Mouse (Mus musculus) testis, adult 2 months (tissue): Measurements from ENCODE around the gene Tmem51. TPM values are rescaled to one million over a fixed set of nuclear protein-coding genes. Genes with fewer than 3 reads are reported as not detected.

Experiments used
- H3K27ac ChIP-seq: fragments of 200-500 bp; 2 replicates; pipeline ENCODE4 v1.5.1; 2012; ENCODE audit warnings: low read depth, low read length; ENCODE audit not compliant: control insufficient read depth, insufficient read depth
- H3K27me3 ChIP-seq: fragments of 200-500 bp; 2 replicates; pipeline ENCODE4 v1.6.1; 2012; ENCODE audit warnings: mild to moderate bottlenecking, low read length, moderate library complexity; ENCODE audit not compliant: control insufficient read depth, insufficient read depth
- H3K36me3 ChIP-seq: fragments of 200-500 bp; 2 replicates; pipeline ENCODE4 v1.6.1; 2012; ENCODE audit warnings: mild to moderate bottlenecking, low read length; ENCODE audit not compliant: control insufficient read depth, insufficient read depth
- H3K4me1 ChIP-seq: fragments of 200-500 bp; 2 replicates; pipeline ENCODE4 v1.6.1; 2012; ENCODE audit warnings: low read length; ENCODE audit not compliant: control insufficient read depth, insufficient read depth
- H3K4me3 ChIP-seq: fragments of 200-500 bp; 2 replicates; pipeline ENCODE4 v1.5.1; 2012; ENCODE audit warnings: low read depth, mild to moderate bottlenecking, low read length, moderate library complexity, mixed read lengths; ENCODE audit not compliant: control insufficient read depth
- CTCF ChIP-seq: fragments of 200-500 bp; IDR thresholded peaks from 2 replicates; pipeline ENCODE4 v1.5.1; 2012; ENCODE audit warnings: low read depth, mild to moderate bottlenecking, inconsistent platforms, low read length, moderate library complexity; ENCODE audit not compliant: control insufficient read depth, insufficient read depth, insufficient replicate concordance
- POLR2A ChIP-seq: fragments of 200-500 bp; IDR thresholded peaks from 2 replicates; pipeline ENCODE4 v1.6.1; 2012; ENCODE audit warnings: low read depth, mild to moderate bottlenecking, inconsistent platforms, low read length, moderate library complexity; ENCODE audit not compliant: control insufficient read depth
- polyA plus RNA-seq: library from polyadenylated mRNA; depleted of rRNA; stranded (reverse); fragments of >200 nt; gene quantifications from 2 replicates; pipeline ENCODE4 v1.2.3, GENCODE M21; 2012

Tmem51 gene
- polyA plus RNA-seq, 1 experiment, result 2.3 TPM

DNA sequence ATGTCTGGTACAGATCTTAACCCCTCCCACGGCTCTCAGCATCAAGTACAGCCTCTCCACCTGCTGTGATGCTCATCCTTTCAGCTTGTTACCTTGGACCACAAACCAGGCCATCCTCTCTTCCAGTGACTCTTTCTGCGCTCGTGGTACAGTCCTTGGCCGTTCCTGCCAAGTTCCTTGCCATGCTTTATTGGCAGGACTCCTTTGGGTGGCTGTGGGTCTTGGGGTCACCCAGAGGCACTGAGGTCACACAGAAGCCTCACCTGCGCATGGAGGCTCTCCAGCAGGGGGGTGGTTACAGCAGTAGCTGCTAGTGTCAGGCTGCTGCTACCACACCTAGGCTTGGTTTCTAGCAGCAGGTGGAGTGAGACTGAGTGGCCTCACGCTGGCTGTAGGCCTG lies 5.9 kb upstream of the Tmem51 start:
- TF ChIP-seq POLR2A (no peak), CTCF (no peak)
- H3K4me3 ChIP-seq, result no peak overlapping the region
- no peaks in the 10 kb centered on the region for H3K4me1 ChIP-seq
- H3K27me3 ChIP-seq, result no peaks in the 10 kb centered on the region
- no peak overlapping the region for H3K27ac ChIP-seq
- H3K36me3 ChIP-seq, result no peaks in the 10 kb centered on the region

DNA sequence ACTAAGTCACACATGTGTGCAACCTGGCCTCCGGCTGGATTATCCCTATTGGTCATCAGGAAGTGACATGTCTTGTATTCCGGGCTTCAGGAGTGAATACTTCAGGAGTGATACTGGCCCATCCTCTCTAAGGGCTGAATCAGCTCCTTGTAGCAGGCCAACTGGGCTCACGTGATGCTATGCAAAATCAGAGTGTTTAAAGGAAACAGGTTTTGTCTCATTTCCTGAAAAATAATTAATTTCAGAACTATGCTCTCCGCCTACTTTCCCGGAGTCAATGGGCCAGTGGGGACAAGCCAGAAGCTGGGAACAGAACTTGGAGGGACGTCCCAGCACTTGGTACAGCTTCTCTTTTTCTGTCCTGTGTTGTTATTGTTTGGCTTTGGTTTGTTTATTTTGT lies 4.7 kb upstream of the Tmem51 start:
- TF ChIP-seq POLR2A, result no peak
- no peak for TF ChIP-seq CTCF
- no peaks in the 10 kb centered on the region for H3K27me3 ChIP-seq
- no peak overlapping the region for H3K27ac ChIP-seq
- H3K4me1 ChIP-seq, result peaks cover 6% of the 10 kb centered on the region
- no peak overlapping the region for H3K4me3 ChIP-seq
- no peaks in the 10 kb centered on the region for H3K36me3 ChIP-seq

DNA sequence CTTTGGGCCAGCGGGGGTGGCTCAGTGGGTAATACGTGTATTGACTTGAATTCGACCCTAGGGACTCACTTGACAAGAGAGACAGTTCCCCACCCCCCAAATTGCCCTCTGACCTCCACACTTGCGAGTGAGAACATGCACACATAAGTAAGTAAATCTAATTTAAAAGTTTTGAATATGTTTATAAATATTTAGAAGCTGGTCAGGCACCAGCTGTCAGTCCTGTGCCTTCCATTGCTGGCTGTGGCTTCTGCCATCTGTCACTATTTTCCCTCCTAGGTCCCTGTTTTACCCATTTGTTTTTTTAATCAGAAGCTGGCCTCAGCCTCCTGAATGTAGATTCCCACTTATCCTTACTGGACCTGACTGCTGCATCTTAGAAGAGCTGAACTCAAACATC lies 4.3 kb upstream of the Tmem51 start:
- no peak for TF ChIP-seq CTCF
- no peak for TF ChIP-seq POLR2A
- peaks cover 6% of the 10 kb centered on the region for H3K4me1 ChIP-seq
- no peaks in the 10 kb centered on the region for H3K36me3 ChIP-seq
- H3K4me3 ChIP-seq, result no peak overlapping the region
- H3K27me3 ChIP-seq, result no peaks in the 10 kb centered on the region
- H3K27ac ChIP-seq, result no peak overlapping the region

DNA sequence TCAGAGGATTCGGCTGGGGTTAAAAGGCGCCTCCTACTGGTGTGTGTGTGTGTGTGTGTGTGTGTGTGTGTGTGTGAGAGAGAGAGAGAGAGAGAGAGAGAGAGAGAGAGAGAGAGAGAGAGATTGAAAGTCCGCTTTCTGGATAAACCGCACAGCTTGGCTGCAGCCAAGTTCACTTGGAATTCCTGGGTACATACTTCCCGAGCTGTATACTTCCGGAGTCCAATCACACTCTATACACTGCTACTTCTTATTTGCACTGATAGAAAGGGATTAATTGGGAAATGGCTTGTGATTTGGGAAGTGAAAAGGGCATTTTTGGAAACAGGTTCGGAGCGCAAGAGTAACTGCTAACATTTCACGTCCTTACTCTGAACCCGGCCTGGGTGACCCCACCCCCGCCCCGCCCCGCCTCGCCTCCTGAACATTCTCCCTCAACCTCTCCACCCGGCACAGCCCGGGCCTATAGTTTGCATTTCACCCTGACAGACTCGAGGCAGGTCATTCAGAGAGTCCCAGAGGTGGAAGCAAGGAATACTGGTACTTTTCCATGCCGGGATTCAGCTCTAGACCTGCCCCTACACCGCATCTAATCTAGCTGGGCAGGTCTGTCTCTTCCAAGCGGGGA lies 946 bp upstream of the Tmem51 start:
- H3K36me3 ChIP-seq, result no peaks in the 10 kb centered on the region
- H3K4me1 ChIP-seq, result peaks cover 6% of the 10 kb centered on the region
- H3K27ac ChIP-seq, result no peak overlapping the region
- TF ChIP-seq POLR2A (no peak), CTCF (no peak)
- no peaks in the 10 kb centered on the region for H3K27me3 ChIP-seq
- H3K4me3 ChIP-seq, result no peak overlapping the region

DNA sequence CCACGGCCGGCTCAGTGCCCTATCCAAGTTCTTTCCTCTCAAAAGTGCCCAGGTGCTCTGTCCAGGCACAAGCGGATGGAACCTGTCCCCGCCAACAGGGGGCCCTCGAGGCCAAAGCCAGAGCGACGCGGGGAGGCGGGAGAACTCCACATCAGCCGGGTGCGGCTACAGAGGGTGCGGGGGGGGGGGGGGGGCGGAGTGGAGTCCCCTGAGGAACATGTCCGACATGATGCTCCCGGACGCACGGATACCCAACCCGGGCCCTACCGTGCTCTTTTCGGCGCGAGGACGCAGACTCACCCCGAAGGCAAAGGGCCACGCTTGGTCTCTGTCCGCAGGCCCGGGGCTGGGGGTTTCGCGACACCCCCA lies 358 bp downstream of the Tmem51 start:
- Histone ChIP-seq H3K36me3 (no peaks in the 10 kb centered on the region), H3K27me3 (no peaks in the 10 kb centered on the region), H3K4me1 (peaks cover 6% of the 10 kb centered on the region), H3K27ac (no peak overlapping the region), H3K4me3 (peak overlapping the region; percentile 67)
- no peak for TF ChIP-seq POLR2A
- peak; percentile 47; the same call in 1 of the 2 replicates for TF ChIP-seq CTCF

DNA sequence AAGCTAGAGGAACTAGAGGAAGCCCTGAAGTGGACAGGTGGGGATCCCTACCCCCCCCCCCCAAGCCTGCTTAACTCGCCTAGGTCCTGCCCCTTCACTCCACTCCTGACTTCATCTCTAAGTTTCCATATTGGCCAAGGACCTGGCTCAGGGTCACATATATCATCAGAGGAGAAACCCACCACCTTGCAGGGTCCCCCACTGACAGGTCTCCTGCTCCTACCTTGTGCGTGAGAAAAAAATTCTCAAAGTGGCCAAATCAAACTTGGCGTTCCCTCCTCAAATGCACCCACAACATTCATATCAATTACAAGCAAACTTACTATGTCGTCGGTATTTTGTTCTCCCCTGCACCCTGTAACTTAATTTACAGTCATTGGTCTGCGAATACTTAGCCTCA lies 911 bp downstream of the Tmem51 start:
- Histone ChIP-seq H3K4me1 (peaks cover 6% of the 10 kb centered on the region), H3K27me3 (no peaks in the 10 kb centered on the region)
- TF ChIP-seq CTCF, result no peak
- no peak for TF ChIP-seq POLR2A

DNA sequence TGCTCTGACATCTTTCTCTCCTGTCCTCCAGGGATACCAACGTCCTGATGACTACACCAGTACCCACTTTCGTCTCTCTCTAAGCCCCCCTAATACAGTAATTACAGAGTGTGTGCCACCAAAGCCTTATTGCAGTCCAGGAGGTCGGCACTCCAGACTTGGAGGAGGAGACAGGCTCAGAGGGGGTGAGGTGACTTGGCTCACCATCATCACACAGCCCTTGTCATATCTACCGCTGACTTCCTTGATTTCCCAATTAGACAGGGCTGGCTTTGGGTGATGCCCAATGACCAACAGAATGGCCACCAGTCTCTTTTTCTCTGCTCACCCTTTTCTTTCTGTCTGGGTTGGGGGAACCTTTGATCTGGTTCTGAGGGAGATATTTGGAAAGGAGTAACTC lies 1.4 kb downstream of the Tmem51 start:
- Histone ChIP-seq H3K27me3 (no peaks in the 10 kb centered on the region), H3K27ac (no peak overlapping the region), H3K36me3 (no peaks in the 10 kb centered on the region), H3K4me1 (peaks cover 6% of the 10 kb centered on the region), H3K4me3 (no peak overlapping the region)
- TF ChIP-seq CTCF, result no peak

More for the DNA sequence above, 911 bp downstream of the Tmem51 start:
- H3K4me3 ChIP-seq, result no peak overlapping the region
- no peaks in the 10 kb centered on the region for H3K36me3 ChIP-seq
- H3K27ac ChIP-seq, result no peak overlapping the region

DNA sequence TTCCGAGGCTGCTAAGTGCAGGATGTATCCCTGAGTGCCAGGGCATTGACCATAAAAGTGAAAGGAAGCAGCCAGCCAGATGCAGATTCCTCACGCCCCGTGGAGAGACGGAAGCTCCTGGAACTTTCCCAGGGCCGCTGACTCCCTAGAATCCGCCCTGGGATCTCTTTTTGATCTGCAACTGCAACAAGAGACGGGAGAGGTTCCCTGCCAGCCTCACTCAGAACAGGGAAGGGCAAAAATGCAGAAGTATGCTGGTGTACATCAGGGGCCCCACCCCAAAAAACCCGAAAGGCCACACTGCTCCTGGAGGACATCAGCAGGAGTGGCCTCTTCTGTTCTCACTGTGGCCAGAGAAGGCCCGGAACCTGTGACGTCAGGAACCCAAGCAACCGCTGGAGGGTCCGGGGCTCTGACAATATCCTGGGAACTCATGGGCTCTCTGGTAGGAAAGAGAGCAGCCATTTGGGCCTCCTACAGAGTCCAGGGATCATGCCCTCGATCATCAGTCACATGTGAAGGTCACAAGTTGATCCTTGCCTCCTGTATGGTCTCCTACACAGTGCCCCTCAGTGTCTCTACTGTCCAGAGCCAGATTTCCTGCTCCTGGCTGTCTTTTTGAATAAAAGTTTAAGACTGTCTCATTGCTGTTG lies 2.3 kb downstream of the Tmem51 start:
- no peak for TF ChIP-seq POLR2A
- TF ChIP-seq CTCF, result no peak
- Histone ChIP-seq H3K36me3 (no peaks in the 10 kb centered on the region), H3K4me1 (peaks cover 7% of the 10 kb centered on the region), H3K27me3 (no peaks in the 10 kb centered on the region), H3K27ac (no peak overlapping the region), H3K4me3 (no peak overlapping the region)
